Mouse (Mus musculus): Measurements from ENCODE around the gene Ttyh2. TPM values are rescaled to one million over a fixed set of nuclear protein-coding genes. Genes with fewer than 3 reads are reported as not detected.
A peak's percentile ranks its signal among the peaks of the same experiment; 100 is the strongest.

The Ttyh2 gene
- polyA plus RNA-seq, 1 experiment = 33.1 TPM

DNA sequence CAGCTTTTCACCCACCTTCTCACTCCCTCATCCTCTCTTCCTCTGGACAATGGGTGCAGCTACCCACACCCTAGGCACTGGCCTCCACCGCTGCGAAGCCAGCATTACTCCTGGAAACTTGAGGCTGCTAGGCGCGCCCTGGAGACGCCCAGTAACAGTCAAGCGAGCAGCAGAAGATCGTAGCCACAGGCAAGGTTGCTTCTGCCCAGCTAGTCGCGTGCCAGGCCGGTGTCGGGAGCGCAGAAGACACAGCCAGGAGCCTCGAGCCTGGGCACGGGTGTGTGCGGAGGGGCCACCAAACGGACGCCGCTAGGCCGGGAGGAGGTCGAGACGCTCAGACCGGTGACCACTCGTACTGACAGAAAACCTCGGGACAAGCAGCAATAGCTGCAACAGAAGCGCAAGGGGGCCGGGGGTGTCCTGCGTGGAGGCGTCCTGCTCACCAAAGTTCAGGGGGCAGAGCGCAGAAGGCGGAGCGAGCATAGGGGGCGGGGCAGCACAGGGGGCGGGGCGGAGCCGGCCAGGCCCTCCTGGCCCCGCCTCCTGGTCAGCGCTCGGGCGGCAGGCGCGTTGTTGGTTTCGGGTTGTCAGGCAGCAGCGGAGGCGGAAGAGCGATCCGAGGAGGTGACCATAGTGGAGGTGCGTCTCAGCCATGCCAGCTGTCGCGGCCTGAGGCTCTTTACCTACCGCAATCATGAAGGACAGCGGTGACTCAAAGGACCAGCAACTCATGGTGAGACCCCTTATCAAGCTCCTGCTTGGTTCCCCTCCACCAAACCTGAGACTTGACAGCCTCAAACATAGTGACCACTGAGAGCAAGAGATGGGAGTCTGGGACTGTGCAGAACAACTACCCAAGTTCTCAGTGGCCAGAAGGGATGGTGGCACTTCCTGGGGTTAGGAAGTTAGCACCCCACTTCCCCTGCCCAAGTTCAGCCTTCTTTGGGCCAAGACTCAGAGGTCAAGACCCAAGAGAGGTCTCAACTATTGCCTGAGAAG lies 89.9 kb downstream of the Ttyh2 start, which contains the start of gene Kif19a:
Gene Kif19a, plus strand, starts transcription at position 569 of the 999 bp plus-strand sequence.
- Histone ChIP-seq H3K27ac (ENCODE audit: insufficient read depth, low read length) (no peak within 1 kb of the TSS), H3K4me1 (ENCODE audit: control insufficient read depth, insufficient read depth, low read length) (0 out of 2 replicates have a peak, but pooled peaks cover 2% of the 10 kb centered on the region), H3K4me3 (ENCODE audit: insufficient read depth, low read length) (peak within 1 kb of the TSS; percentile 20)
- TF ChIP-seq CTCF (IDR thresholded peaks at IDR 0.05; ENCODE audit: extremely low read depth, insufficient read depth, low read length) (no peak), POLR2A (IDR thresholded peaks at IDR 0.05; ENCODE audit: extremely low read depth, insufficient read depth, low read length) (no peak)

DNA sequence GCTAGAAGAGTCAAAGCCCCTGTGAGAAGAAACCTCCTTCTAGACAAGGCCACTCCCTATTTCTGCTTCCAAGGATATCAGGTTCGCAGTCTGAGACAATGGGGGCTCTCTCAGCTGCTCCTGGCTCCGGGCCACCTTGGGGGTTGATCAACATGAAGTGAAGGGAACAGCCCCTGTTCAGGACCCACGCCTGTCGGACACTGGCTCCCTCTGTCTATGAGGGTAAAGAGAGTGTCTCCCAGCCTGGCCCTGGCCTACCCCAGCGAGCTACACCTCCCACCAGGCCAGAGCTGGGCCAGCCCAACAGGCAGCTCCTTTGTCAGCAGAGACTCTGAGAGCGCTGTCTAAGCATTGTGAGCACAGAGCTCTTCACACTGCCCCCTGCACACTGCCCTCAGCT lies 94.7 kb downstream of the Ttyh2 start:
- TF ChIP-seq CTCF (IDR thresholded peaks at IDR 0.05; ENCODE audit: extremely low read depth, insufficient read depth, low read length) (no peak), POLR2A (IDR thresholded peaks at IDR 0.05; ENCODE audit: extremely low read depth, insufficient read depth, low read length) (no peak)
- Histone ChIP-seq H3K4me1 (ENCODE audit: control insufficient read depth, insufficient read depth, low read length) (0 out of 2 replicates have a peak, but pooled peaks cover 2% of the 10 kb centered on the region), H3K4me3 (ENCODE audit: insufficient read depth, low read length) (no peak overlapping the region), H3K27ac (ENCODE audit: insufficient read depth, low read length) (no peak overlapping the region)

Other genes with a start within 250 kb of the Ttyh2 start
- gene Rpl38, start 6.9 kb upstream of the Ttyh2 start, polyA plus RNA-seq (2012; rRNA removed) = 1,795 and 1,828 TPM in 2 replicates
- gene Dnaic2, start 52.0 kb downstream of the Ttyh2 start, polyA plus RNA-seq (2012; rRNA removed) = 2.0 and 2.9 TPM in 2 replicates
- 4.8 and 5.5 TPM in 2 replicates for gene Kif19a, start 90.0 kb downstream of the Ttyh2 start, polyA plus RNA-seq (2012; rRNA removed)
- gene Btbd17, start 120.5 kb downstream of the Ttyh2 start, polyA plus RNA-seq (2012; rRNA removed) = 50.7 and 56.1 TPM in 2 replicates
- not detected in 2 replicates for gene Gpr142, start 123.5 kb downstream of the Ttyh2 start, polyA plus RNA-seq (2012; rRNA removed)
- gene Gprc5c, start 175.7 kb downstream of the Ttyh2 start, polyA plus RNA-seq (2012; rRNA removed) = 4.2 and 4.3 TPM in 2 replicates
- 0.81 and 0.88 TPM in 2 replicates for gene Cd300a, start 214.6 kb downstream of the Ttyh2 start, polyA plus RNA-seq (2012; rRNA removed)